22 mouse cellular contexts compared by ENCODE assay signal in the genomic region with DNA sequence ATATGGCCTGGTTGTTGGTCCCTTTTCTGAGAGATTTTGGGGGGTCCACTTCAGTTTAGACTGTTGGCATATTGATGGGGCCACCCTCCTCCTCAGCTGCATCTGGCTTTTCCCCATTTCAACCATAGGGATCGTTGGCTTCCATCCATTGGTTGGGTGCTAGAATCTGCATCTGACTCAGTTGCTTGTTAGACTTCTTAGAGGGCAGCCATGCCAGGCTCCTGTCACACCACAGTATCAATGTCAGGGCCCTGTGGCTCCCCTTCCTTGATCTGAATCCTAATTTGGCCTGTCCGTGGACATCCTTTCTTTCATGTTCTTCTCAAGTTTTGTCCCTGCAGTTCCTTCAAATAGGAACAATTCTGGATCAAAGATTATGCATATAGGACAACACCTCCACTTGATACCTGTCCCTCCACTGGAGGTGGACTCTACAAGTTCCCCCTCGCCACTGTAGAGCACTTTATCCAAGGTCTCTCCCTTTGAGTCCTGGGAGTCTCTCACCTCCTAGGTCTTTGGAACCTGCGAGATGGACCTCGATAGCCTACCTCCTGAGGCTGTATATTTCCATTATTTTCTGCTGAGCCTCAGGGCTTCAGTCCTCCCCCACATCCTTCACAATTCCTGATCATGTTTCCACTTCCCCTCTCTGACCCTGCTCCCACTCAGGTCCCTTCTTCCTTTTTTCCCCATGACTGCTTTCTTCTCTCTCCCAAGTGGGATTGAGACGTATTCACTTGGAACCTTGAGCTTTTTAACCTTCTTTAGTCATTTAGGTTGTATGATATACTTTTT. TPM values are rescaled to one million over a fixed set of nuclear protein-coding genes. Genes with fewer than 3 reads are reported as not detected.
"Had no signal": no experiment of that assay in that cellular context is flagged by ENCODE, and none has a peak within 500 bp of the region (broad histone marks: within the 10 kb centered on the region; RNA-seq: fewer than 3 reads in every experiment).

No protein-coding gene starts in this region.

- DNase-seq: kidney, adult 11 months; kidney, adult 9 months; kidney, postnatal 36 days; layer of hippocampus, adult 9-11 months; layer of hippocampus, postnatal 36 days; lung, embryonic 14.5 days; lung, postnatal 14 days; retina, postnatal 1 day; right cerebral cortex, postnatal 4 days; spleen, adult 18-20 months; thymus, adult 18-20 months; thymus, postnatal 14 days had no signal

- H3K36me3 ChIP-seq: limb, embryonic 12.5 days; midbrain, embryonic 12.5 days; neural tube, embryonic 12.5 days had no signal

- H3K9ac ChIP-seq: limb, embryonic 12.5 days; lung, embryonic 14.5 days; midbrain, embryonic 12.5 days; neural tube, embryonic 12.5 days had no signal

- H3K4me1 ChIP-seq: limb, embryonic 12.5 days; midbrain, embryonic 12.5 days; neural tube, embryonic 12.5 days had no signal

- H3K4me3 ChIP-seq: limb, embryonic 12.5 days; midbrain, embryonic 12.5 days; myocyte; neural tube, embryonic 12.5 days had no signal

- H3K27ac ChIP-seq: kidney, postnatal 0 days; limb, embryonic 12.5 days; midbrain, embryonic 12.5 days; neural tube, embryonic 12.5 days had no signal

- H3K27me3 ChIP-seq: limb, embryonic 12.5 days; midbrain, embryonic 12.5 days; neural tube, embryonic 12.5 days had no signal

- H3K4me2 ChIP-seq: limb, embryonic 12.5 days; lung, embryonic 14.5 days; midbrain, embryonic 12.5 days; neural tube, embryonic 12.5 days had no signal

RNA-seq across cellular contexts. Expression of a gene that starts 12.5 kb away (rescaled TPM):
- total RNA-seq: layer of hippocampus, adult 18-20 months; layer of hippocampus, postnatal 36 days; left cerebral cortex, adult 8-10 months; left cerebral cortex, postnatal 25 days; liver, adult 2 months had no signal
- polyA plus RNA-seq: liver, adult 2 months; liver, embryonic 16.5 days; neural tube, embryonic 12.5 days had no signal

RNA-seq across cellular contexts. Expression of a gene that starts 25.6 kb away (rescaled TPM):
- total RNA-seq: liver, adult 2 months had no signal
- polyA plus RNA-seq: liver, adult 2 months; myocyte had no signal
